Mouse (Mus musculus) heart, adult 2 months (tissue): Measurements from ENCODE around the gene Micu1.

ENCODE experiments used
- CTCF ChIP-seq: fragments of 200-600 bp; IDR thresholded peaks from 2 replicates; pipeline ENCODE4 v1.8.1; 2022; ENCODE audit warnings: antibody characterized with exemption, mild to moderate bottlenecking, moderate library complexity
- EP300 ChIP-seq: fragments of 200-500 bp; IDR thresholded peaks from 2 replicates; pipeline ENCODE4 v1.6.1; 2011; ENCODE audit warnings: low read depth, low read length, control low read depth; ENCODE audit not compliant: insufficient read depth
- POLR2A ChIP-seq: fragments of 200-500 bp; IDR thresholded peaks from 2 replicates; pipeline ENCODE4 v1.6.1; 2011; ENCODE audit warnings: mild to moderate bottlenecking, low read depth, low read length, control low read depth; ENCODE audit not compliant: insufficient read depth

DNA sequence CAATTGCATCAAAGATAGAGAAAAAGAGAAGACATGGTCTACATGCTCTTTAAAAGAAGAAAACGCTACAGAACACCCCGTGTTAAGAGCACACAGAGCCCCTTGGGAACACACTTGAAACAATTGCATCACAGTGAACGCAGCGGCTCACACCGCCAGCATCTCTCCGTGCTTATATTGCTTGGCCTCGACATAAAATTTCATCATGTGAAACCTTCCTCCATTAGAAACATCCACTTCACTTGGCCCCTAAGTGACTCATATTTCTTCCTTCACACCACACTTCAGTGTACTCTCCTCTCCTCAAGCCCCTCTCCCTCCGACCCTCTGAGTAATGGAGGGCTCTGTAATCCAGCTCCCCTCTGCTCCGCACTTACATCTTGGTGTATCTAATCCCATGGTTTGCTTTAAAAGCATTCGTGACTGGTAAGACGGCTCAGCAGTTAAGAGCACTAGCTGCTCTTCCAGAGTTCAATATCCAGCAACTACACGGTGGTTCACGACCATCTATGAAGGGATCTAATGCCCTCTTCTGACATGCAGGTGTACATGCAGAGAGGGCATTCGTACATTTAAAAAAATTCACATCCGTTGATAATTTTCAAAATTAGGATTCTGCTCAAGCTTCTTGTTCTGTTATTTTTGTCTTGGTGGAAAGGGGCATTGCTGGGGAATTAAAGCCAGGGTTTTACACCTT is 175.3 kb downstream of the Micu1 start:
- TF ChIP-seq EP300 (no peak), CTCF (no peak), POLR2A (no peak)
